Mouse (Mus musculus) urinary bladder, postnatal 14 days (tissue): ENCODE measurements around the gene Dusp18.

Experiments used
- DNase-seq: peaks from one replicate; pipeline ENCODE4 v3.0.0; 2021; ENCODE audit warnings: low spot score

Gene Dusp18

GRCm38 (mm10) chr11:3894406-3895281 lies at the start of gene Dusp18, which contains the start of gene 4921536K21Rik:
Gene Dusp18, plus strand, starts transcription at chr11:3895240.
Gene 4921536K21Rik, minus strand, starts transcription at chr11:3895098.
- peak; percentile 91 for DNase-seq

GRCm38 (mm10) chr11:3846351-3846750 lies 48.7 kb upstream of the Dusp18 start:
- DNase-seq: no peak

- no peak for DNase-seq
Observed at GRCm38 (mm10) chr11:3849469-3850314, 45.3 kb upstream of the Dusp18 start.

GRCm38 (mm10) chr11:3850315-3850614 lies 44.8 kb upstream of the Dusp18 start:
- no peak for DNase-seq

- DNase-seq: no peak
Observed at GRCm38 (mm10) chr11:3850746-3851277, 44.2 kb upstream of the Dusp18 start.

- no peak for DNase-seq
Observed at GRCm38 (mm10) chr11:3851872-3852271, 43.2 kb upstream of the Dusp18 start.

- no peak for DNase-seq
Observed at GRCm38 (mm10) chr11:3853031-3853430, 42.0 kb upstream of the Dusp18 start.

GRCm38 (mm10) chr11:3853481-3854034 lies 41.5 kb upstream of the Dusp18 start:
- DNase-seq: no peak

- no peak for DNase-seq
Observed at GRCm38 (mm10) chr11:3854156-3854555, 40.9 kb upstream of the Dusp18 start.

- no peak for DNase-seq
Observed at GRCm38 (mm10) chr11:3855846-3856245, 39.2 kb upstream of the Dusp18 start.

- no peak for DNase-seq
Observed at GRCm38 (mm10) chr11:3857902-3858301, 37.1 kb upstream of the Dusp18 start.

GRCm38 (mm10) chr11:3859778-3860177 lies 35.3 kb upstream of the Dusp18 start:
- no peak for DNase-seq

GRCm38 (mm10) chr11:3860361-3860760 lies 34.7 kb upstream of the Dusp18 start:
- no peak for DNase-seq

- no peak for DNase-seq
Observed at GRCm38 (mm10) chr11:3862661-3863453, 32.2 kb upstream of the Dusp18 start.

GRCm38 (mm10) chr11:3863454-3864112 lies 31.5 kb upstream of the Dusp18 start, which contains the start of gene Osbp2:
Gene Osbp2, minus strand, starts transcription at chr11:3863903.
- peak; percentile 74 for DNase-seq

GRCm38 (mm10) chr11:3864343-3864742 lies 30.7 kb upstream of the Dusp18 start:
- no peak for DNase-seq

- DNase-seq: no peak
Observed at GRCm38 (mm10) chr11:3876419-3876818, 18.6 kb upstream of the Dusp18 start.

- no peak for DNase-seq
Observed at GRCm38 (mm10) chr11:3878660-3879059, 16.4 kb upstream of the Dusp18 start.

- peak; percentile 77 for DNase-seq
Observed at GRCm38 (mm10) chr11:3879836-3880235, 15.2 kb upstream of the Dusp18 start.

- no peak for DNase-seq
Observed at GRCm38 (mm10) chr11:3883711-3884110, 11.3 kb upstream of the Dusp18 start.

GRCm38 (mm10) chr11:3887331-3887730 lies 7.7 kb upstream of the Dusp18 start:
- no peak for DNase-seq
